8 mouse cellular contexts compared by ENCODE assay signal in the genomic region with DNA sequence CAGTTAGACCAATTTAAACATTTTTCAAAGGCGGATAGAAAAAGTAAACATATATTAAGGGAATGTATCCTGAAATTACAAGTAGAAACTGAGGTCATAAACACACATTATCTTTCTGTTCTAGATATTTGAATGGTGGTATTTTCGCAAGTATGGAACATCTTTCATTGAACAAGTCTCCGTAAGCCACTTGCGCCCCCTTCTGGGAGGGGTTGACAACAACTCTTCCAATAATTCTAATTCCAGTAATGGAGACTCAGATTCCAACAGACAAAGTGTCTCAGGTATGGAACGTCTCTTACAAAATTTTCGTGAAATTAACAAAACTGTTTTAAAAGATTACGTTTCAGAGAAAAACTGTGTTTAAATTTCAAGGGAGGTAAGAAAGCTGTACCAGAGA.
DNase-seq lines count a peak whose midpoint lies in the region; ATAC-seq lines count a peak whose summit lies in the region.

No protein-coding gene starts in this region.

- H3K4me1 ChIP-seq in midbrain, embryonic 14.5 days (ENCODE audit: control insufficient read depth, insufficient read depth, low read length): no peaks in the 10 kb centered on the region
- H3K4me1 ChIP-seq in midbrain, embryonic 16.5 days (ENCODE audit: control insufficient read depth, insufficient read depth, low read length): no peaks in the 10 kb centered on the region

- no peak overlapping the region for H3K4me2 ChIP-seq in midbrain, embryonic 14.5 days (ENCODE audit: low read length)
- H3K4me2 ChIP-seq in midbrain, embryonic 16.5 days (ENCODE audit: low read length): no peak overlapping the region

- WGBS in midbrain, embryonic 14.5 days: 47% methylated on average over 7 of the region's 7 CpGs
- WGBS in midbrain, embryonic 16.5 days: 40% methylated on average over 7 of the region's 7 CpGs

- peaks cover 6% of the 10 kb centered on the region; the same call in 1 of the 2 replicates for H3K9me3 ChIP-seq in midbrain, embryonic 14.5 days (ENCODE audit: control insufficient read depth, low read length)
- H3K9me3 ChIP-seq in midbrain, embryonic 16.5 days (replicated peaks; ENCODE audit: control insufficient read depth, low read length, poor library complexity, severe bottlenecking): no peaks in the 10 kb centered on the region

- peak; percentile 78 for DNase-seq in midbrain, embryonic 14.5 days
- DNase-seq in adrenal gland, adult (ENCODE audit: inconsistent age in 2 of 2, low spot score in 1 of 2): peak; percentile 65 to 88
- DNase-seq in embryo, embryonic 10 days (ENCODE audit: low spot score): peak; percentile 82
- DNase-seq in heart, postnatal 4 days: peak; percentile 84
- peak; percentile 78 for DNase-seq in left cerebral cortex, postnatal 4 days
- DNase-seq in retina, adult 2 months (ENCODE audit: low read depth, low spot score): peak; percentile 30
- peak; percentile 78 for DNase-seq in urinary bladder, postnatal 25 days (ENCODE audit: low spot score)

- H3K9ac ChIP-seq in midbrain, embryonic 14.5 days (replicated peaks; ENCODE audit: low read length): no peak overlapping the region
- H3K9ac ChIP-seq in midbrain, embryonic 16.5 days (ENCODE audit: low read depth, low read length): no peak overlapping the region

- no peak overlapping the region for H3K27ac ChIP-seq in midbrain, embryonic 14.5 days (replicated peaks; ENCODE audit: low read depth, low read length)
- no peak overlapping the region for H3K27ac ChIP-seq in midbrain, embryonic 16.5 days (ENCODE audit: low read length)

- intact Hi-C loops in left cerebral cortex, postnatal 4 days (cut with DNase I): no loop called here

- H3K36me3 ChIP-seq in midbrain, embryonic 14.5 days (ENCODE audit: control insufficient read depth, insufficient read depth, low read length): peaks cover 15% of the 10 kb centered on the region; the same call in 1 of the 2 replicates
- H3K36me3 ChIP-seq in midbrain, embryonic 16.5 days (ENCODE audit: control insufficient read depth, insufficient read depth, low read length): peaks cover 3% of the 10 kb centered on the region; the same call in 1 of the 2 replicates

- no peak overlapping the region for H3K4me3 ChIP-seq in midbrain, embryonic 14.5 days (replicated peaks; ENCODE audit: low read depth, low read length)
- H3K4me3 ChIP-seq in midbrain, embryonic 16.5 days (ENCODE audit: low read depth, low read length): no peak overlapping the region

- ATAC-seq in midbrain, embryonic 14.5 days (ENCODE audit: low FRiP score, low TSS enrichment): no peak
- no peak for ATAC-seq in midbrain, embryonic 16.5 days

- H3K27me3 ChIP-seq in midbrain, embryonic 14.5 days (ENCODE audit: control insufficient read depth, insufficient read depth, low read length): no peaks in the 10 kb centered on the region
- H3K27me3 ChIP-seq in midbrain, embryonic 16.5 days (ENCODE audit: control insufficient read depth, insufficient read depth, low read depth, low read length): no peaks in the 10 kb centered on the region

Comparison
In these comparisons a context has a peak if more than half of its experiments do, and no peak if none do; other contexts are left out.
1. DNase-seq: peak in every context shown above with its lines; median percentile 84 in heart, postnatal 4 days; 82 in embryo, embryonic 10 days; 78 in midbrain, embryonic 14.5 days; 78 in left cerebral cortex, postnatal 4 days; 78 in urinary bladder, postnatal 25 days; 76 in adrenal gland, adult; 30 in retina, adult 2 months.